Mouse (Mus musculus) E14TG2a.4 (cell line): ENCODE data around the gene Osm.

Experiments used
- CTCF ChIP-seq: conservative IDR thresholded peaks from 2 replicates; pipeline ENCODE4 v1.5.1; 2014; ENCODE audit warnings: low read length
- POU5F1 ChIP-seq: IDR thresholded peaks from 2 replicates; pipeline ENCODE4 v1.6.1; 2014; ENCODE audit warnings: low read length, borderline replicate concordance

- TF ChIP-seq CTCF (no peak), POU5F1 (no peak)
These were observed 30.3 kb upstream of the Osm start for GRCm38 (mm10) chr11:4205951-4206350.
